Mouse (Mus musculus) stomach, postnatal 0 days (tissue): Measurements from ENCODE around the gene Dhx34.

Experiments used
- CTCF ChIP-seq: IDR thresholded peaks from 2 replicates; pipeline ENCODE4 v1.5.1; 2016; ENCODE audit warnings: antibody characterized with exemption, low read depth, mild to moderate bottlenecking, moderate library complexity
- EP300 ChIP-seq: optimal IDR thresholded peaks from 2 replicates; pipeline ENCODE3; 2016; ENCODE audit warnings: antibody characterized with exemption

DNA sequence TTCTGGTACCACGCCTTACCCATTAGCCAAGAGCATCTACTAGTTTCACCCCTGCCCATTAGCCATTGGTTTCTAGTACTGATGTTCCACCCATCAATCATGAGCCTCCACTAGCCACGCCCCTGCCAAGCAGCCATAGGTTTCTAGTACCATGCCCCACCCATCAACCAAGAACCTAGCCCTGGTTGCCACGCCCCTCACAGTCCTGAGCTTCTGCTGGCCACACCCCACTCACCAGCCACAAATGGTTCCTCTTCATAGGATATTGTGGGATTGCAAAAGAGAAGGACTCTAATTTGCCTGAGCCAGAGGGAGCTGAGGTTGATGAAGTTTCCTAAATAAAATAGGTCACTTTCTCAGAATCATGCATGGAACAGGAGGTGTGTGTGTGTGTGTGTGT lies 61.1 kb downstream of the Dhx34 start:
- TF ChIP-seq EP300 = no peak
- no peak for TF ChIP-seq CTCF
